Mouse (Mus musculus) midbrain, embryonic 11.5 days (tissue): Measurements from ENCODE around the gene Elp1. TPM values are rescaled to one million over a fixed set of nuclear protein-coding genes. Genes with fewer than 3 reads are reported as not detected.

ENCODE experiments used
- ATAC-seq: fragments of 200-750 bp; cut with Nextera tagmentation; 2 replicates; pipeline ENCODE4 v1.8.0; 2017; ENCODE audit warnings: moderate TSS enrichment, moderate library complexity; ENCODE audit not compliant: low FRiP score
- DNase-seq: peaks from one replicate; pipeline ENCODE4 v3.0.0; 2015; ENCODE audit warnings: low spot score; ENCODE audit errors: missing footprints
- H3K27ac ChIP-seq: fragments of 300-500 bp; sonication (generic); 2 replicates; pipeline ENCODE4 v1.5.1; 2014; ENCODE audit warnings: low read depth, low read length
- H3K27me3 ChIP-seq: fragments of 300-500 bp; sonication (generic); 2 replicates; pipeline ENCODE4 v1.6.1; 2014; ENCODE audit warnings: mild to moderate bottlenecking, low read length, moderate library complexity, mixed read lengths; ENCODE audit not compliant: control insufficient read depth, insufficient read depth
- H3K36me3 ChIP-seq: fragments of 300-500 bp; sonication (generic); 2 replicates; pipeline ENCODE4 v1.6.1; 2014; ENCODE audit warnings: mild to moderate bottlenecking, low read length, moderate library complexity, mixed read lengths; ENCODE audit not compliant: control insufficient read depth, insufficient read depth
- H3K4me1 ChIP-seq: fragments of 300-500 bp; sonication (generic); 2 replicates; pipeline ENCODE4 v1.6.1; 2014; ENCODE audit warnings: low read length; ENCODE audit not compliant: control insufficient read depth, insufficient read depth
- H3K4me2 ChIP-seq: fragments of 300-500 bp; sonication (generic); 2 replicates; pipeline ENCODE4 v1.6.1; 2014; ENCODE audit warnings: mild to moderate bottlenecking, moderate library complexity
- H3K4me3 ChIP-seq: fragments of 300-500 bp; sonication (generic); 2 replicates; pipeline ENCODE4 v1.5.1; 2014; ENCODE audit warnings: low read depth, low read length
- H3K9ac ChIP-seq: fragments of 300-500 bp; sonication (generic); 2 replicates; pipeline ENCODE4 v1.6.1; 2014; ENCODE audit warnings: low read length
- H3K9me3 ChIP-seq: fragments of 300-500 bp; sonication (generic); 2 replicates; pipeline ENCODE4 v1.6.1; 2016; ENCODE audit warnings: low read length; ENCODE audit not compliant: control insufficient read depth
- WGBS: fragments of 180-500 bp; shearing (Covaris S2); extraction: QIAGEN DNeasy Blood & Tissue Kit; methylation state at CpG from one replicate; pipeline ENCODE4 v1.1.7; 2014; 5-methylcytosine and 5-hydroxymethylcytosine counted together
- polyA plus RNA-seq: library from polyadenylated mRNA; unstranded; fragments of >200 nt; fragmentation: Nextera tagmentation; extraction: Ambion mirVana; gene quantifications from 2 replicates; pipeline ENCODE4 v1.2.1, GENCODE M21; 2014

Gene Elp1
- polyA plus RNA-seq, 1 experiment from 2014 or later: 109 TPM

- Histone ChIP-seq H3K27ac (no peak overlapping the region), H3K4me1 (no peaks in the 10 kb centered on the region), H3K36me3 (peaks cover 6% of the 10 kb centered on the region; the same call in 1 of the 2 replicates), H3K4me3 (no peak overlapping the region), H3K27me3 (no peaks in the 10 kb centered on the region), H3K9me3 (no peaks in the 10 kb centered on the region), H3K4me2 (no peak overlapping the region), H3K9ac (no peak overlapping the region)
- DNase-seq (peak; percentile 33), ATAC-seq (no peak)
- 83% methylated on average over 6 of the region's 6 CpGs for WGBS
Observed at GRCm38 (mm10) chr4:56837661-56838060, 35.5 kb upstream of the Elp1 start.

DNA sequence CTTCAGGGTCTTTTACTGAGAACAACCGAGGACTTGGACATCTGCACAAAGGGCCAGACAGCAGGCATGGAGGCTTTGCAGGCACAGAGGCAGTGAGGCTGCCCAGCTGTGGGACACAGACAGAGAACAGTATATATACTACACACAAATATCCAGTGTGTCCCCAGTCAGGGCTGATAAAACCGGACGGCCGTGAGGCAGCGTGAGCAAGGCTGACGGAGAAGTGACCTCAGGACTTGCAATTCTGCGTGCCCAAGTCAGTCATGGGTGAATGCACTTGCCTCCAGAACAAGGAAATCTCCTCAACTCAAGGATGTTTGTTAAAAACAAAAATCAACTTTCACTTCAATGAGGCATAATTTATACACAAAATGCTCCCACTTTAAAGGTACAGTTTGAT, 29.9 kb upstream of the Elp1 start:
- H3K4me1 ChIP-seq: no peaks in the 10 kb centered on the region
- WGBS: 93% methylated on average over 7 of the region's 7 CpGs
- peaks cover 2% of the 10 kb centered on the region for H3K36me3 ChIP-seq
- no peaks in the 10 kb centered on the region for H3K27me3 ChIP-seq
- H3K27ac ChIP-seq: no peak overlapping the region
- H3K4me3 ChIP-seq: no peak overlapping the region
- DNase-seq (no peak), ATAC-seq (no peak)
- no peak overlapping the region for H3K9ac ChIP-seq
- H3K4me2 ChIP-seq: no peak overlapping the region
- H3K9me3 ChIP-seq: no peaks in the 10 kb centered on the region

- Histone ChIP-seq H3K4me1 (no peaks in the 10 kb centered on the region), H3K27ac (no peak overlapping the region), H3K4me2 (no peak overlapping the region), H3K4me3 (no peak overlapping the region), H3K9ac (no peak overlapping the region), H3K36me3 (peaks cover 2% of the 10 kb centered on the region), H3K9me3 (no peaks in the 10 kb centered on the region), H3K27me3 (no peaks in the 10 kb centered on the region)
- ATAC-seq: no peak
- DNase-seq: no peak
- WGBS: 72% methylated on average over 13 of the region's 13 CpGs
Observed at GRCm38 (mm10) chr4:56831013-56831609, 29.0 kb upstream of the Elp1 start.

DNA sequence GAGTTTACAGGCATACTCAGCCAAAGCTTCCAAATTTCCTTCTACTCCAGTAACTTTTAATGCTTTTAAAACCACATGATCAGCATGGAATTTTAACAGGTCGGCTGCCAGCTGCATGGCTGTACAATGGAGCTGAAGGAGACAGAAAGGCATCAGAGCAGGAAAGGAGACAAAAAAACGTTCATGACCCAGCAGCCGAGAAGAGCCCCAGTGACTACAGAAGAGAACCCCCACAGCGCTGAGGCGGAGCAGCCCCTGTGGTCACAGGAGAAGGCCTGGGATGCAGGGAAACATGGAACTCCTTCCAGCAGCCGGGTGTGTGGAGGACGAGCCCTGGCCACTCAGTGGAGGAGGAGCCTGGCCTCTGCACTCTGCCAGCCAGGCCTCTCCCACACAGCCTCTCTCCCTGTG, 27.4 kb upstream of the Elp1 start:
- H3K9me3 ChIP-seq: no peaks in the 10 kb centered on the region
- H3K4me1 ChIP-seq: no peaks in the 10 kb centered on the region
- ATAC-seq (no peak), DNase-seq (no peak)
- no peaks in the 10 kb centered on the region for H3K27me3 ChIP-seq
- H3K36me3 ChIP-seq: peaks cover 2% of the 10 kb centered on the region
- no peak overlapping the region for H3K4me2 ChIP-seq
- no peak overlapping the region for H3K4me3 ChIP-seq
- no peak overlapping the region for H3K9ac ChIP-seq
- WGBS: 58% methylated on average over 7 of the region's 7 CpGs
- no peak overlapping the region for H3K27ac ChIP-seq

- no peaks in the 10 kb centered on the region for H3K4me1 ChIP-seq
- DNase-seq: no peak
- 81% methylated on average over 3 of the region's 3 CpGs for WGBS
- H3K4me2 ChIP-seq: no peak overlapping the region
- H3K4me3 ChIP-seq: no peak overlapping the region
- no peaks in the 10 kb centered on the region for H3K9me3 ChIP-seq
- H3K36me3 ChIP-seq: peaks cover 2% of the 10 kb centered on the region
- no peak for ATAC-seq
- no peaks in the 10 kb centered on the region for H3K27me3 ChIP-seq
- H3K27ac ChIP-seq: no peak overlapping the region
- H3K9ac ChIP-seq: no peak overlapping the region
Observed at GRCm38 (mm10) chr4:56828932-56829331, 26.8 kb upstream of the Elp1 start.

GRCm38 (mm10) chr4:56824231-56824630, 22.1 kb upstream of the Elp1 start:
- no peaks in the 10 kb centered on the region for H3K36me3 ChIP-seq
- ATAC-seq: no peak
- DNase-seq: no peak
- no peak overlapping the region for H3K4me2 ChIP-seq
- H3K27me3 ChIP-seq: no peaks in the 10 kb centered on the region
- H3K4me1 ChIP-seq: no peaks in the 10 kb centered on the region
- H3K4me3 ChIP-seq: no peak overlapping the region
- no peak overlapping the region for H3K9ac ChIP-seq
- 94% methylated on average over 9 of the region's 9 CpGs for WGBS
- H3K9me3 ChIP-seq: no peaks in the 10 kb centered on the region
- H3K27ac ChIP-seq: no peak overlapping the region

DNA sequence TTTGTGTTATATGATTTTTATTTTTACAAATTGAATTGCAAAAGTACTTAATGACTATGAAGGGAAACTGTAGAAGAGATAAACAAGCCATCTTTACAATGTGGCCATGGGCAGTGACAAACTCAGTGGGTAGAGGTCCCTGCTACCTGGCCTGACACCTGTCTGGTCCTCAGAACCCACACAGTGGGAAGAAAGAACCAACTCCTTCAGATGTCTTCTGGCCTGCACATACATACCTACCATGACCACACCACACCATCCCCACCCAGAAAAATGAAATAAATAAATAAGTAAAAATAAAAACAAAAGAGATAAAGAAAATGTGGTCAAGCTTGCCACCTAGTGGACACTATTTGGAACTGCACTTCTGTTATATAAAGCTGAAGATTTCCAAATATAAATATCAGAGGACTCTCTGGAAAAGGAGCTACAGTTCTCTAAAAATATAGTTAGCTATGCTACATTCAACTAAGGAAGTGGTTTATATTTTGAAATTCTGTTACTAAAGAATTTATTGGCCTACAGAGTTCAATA, 18.0 kb upstream of the Elp1 start:
- Histone ChIP-seq H3K36me3 (no peaks in the 10 kb centered on the region), H3K4me3 (no peak overlapping the region), H3K4me2 (no peak overlapping the region), H3K9ac (no peak overlapping the region), H3K27ac (no peak overlapping the region), H3K27me3 (no peaks in the 10 kb centered on the region), H3K4me1 (no peaks in the 10 kb centered on the region), H3K9me3 (no peaks in the 10 kb centered on the region)
- DNase-seq (no peak), ATAC-seq (no peak)

GRCm38 (mm10) chr4:56815131-56815530, 13.0 kb upstream of the Elp1 start:
- H3K36me3 ChIP-seq: no peaks in the 10 kb centered on the region
- H3K9ac ChIP-seq: no peak overlapping the region
- no peak overlapping the region for H3K4me3 ChIP-seq
- no peaks in the 10 kb centered on the region for H3K27me3 ChIP-seq
- H3K4me1 ChIP-seq: no peaks in the 10 kb centered on the region
- no peak overlapping the region for H3K4me2 ChIP-seq
- WGBS: 89% methylated on average over 8 of the region's 8 CpGs
- no peak overlapping the region for H3K27ac ChIP-seq
- no peaks in the 10 kb centered on the region for H3K9me3 ChIP-seq
- peak; percentile 53 for DNase-seq
- ATAC-seq: no peak

DNA sequence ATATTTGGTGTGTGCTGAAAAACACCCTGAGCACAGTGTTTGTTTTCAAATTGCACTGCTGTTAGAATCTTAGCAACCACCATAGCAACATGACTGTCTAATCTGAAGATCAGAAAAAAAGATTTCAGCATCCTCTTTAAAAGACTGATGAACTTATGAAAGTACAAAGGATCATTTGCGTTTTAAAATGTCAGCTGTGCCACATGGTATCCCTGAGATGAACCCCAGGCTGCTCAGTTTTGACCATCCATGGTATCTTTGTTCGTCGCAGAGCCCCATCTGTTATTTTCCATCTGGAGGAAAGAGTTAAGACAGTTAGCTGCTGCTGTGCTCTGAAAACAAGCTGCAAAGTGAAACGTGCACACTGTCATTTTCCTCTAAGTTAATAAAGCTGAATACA, 10.0 kb upstream of the Elp1 start:
- DNase-seq: peak; percentile 65
- no peak for ATAC-seq
- Histone ChIP-seq H3K27ac (no peak overlapping the region), H3K4me2 (no peak overlapping the region), H3K9ac (no peak overlapping the region), H3K9me3 (no peaks in the 10 kb centered on the region), H3K4me1 (no peaks in the 10 kb centered on the region), H3K4me3 (no peak overlapping the region), H3K36me3 (no peaks in the 10 kb centered on the region), H3K27me3 (no peaks in the 10 kb centered on the region)
- 78% methylated on average over 4 of the region's 4 CpGs for WGBS
